Mouse (Mus musculus) cerebellum, adult 2 months (tissue): Measurements from ENCODE around the gene Spc25.

Source experiments
- CTCF ChIP-seq: fragments of 200-500 bp; IDR thresholded peaks from 2 replicates; pipeline ENCODE4 v1.5.1; 2011; ENCODE audit warnings: low read depth, mild to moderate bottlenecking, control low read depth, low read length, moderate library complexity, borderline replicate concordance; ENCODE audit not compliant: insufficient read depth
- POLR2A ChIP-seq: fragments of 200-500 bp; IDR thresholded peaks from 2 replicates; pipeline ENCODE4 v1.6.1; 2011; ENCODE audit warnings: low read length, control low read depth, borderline replicate concordance; ENCODE audit not compliant: insufficient read depth

DNA sequence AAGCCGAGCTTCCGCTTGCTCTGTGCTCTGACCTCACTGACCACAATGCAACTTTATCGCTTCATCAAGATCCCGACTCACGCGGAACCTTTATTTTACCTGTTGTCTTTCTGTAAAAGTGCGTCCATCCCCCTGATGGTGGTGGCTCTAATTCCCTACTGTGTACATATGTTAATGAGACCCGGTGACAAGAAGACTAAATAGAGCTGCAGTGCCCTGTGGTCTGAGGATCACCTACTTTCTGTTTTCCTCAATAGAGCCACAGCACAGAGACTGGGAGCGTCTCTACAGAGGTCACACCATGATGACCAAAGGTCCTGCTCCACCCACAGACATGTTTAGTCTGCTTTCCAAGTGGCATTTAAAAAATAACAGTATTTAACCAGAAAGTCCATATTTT is 20.9 kb upstream of the Spc25 start:
- TF ChIP-seq CTCF (no peak), POLR2A (no peak)
